Mouse (Mus musculus): ENCODE data around the gene Fam76a.

GRCm38 (mm10) chr4:132960313-132960712, 38.0 kb upstream of the Fam76a start:
- TF ChIP-seq POLR2A (IDR thresholded peaks at IDR 0.05; ENCODE audit: borderline replicate concordance, extremely low read depth, low read depth, low read length), result no peak
- TF ChIP-seq CTCF (IDR thresholded peaks at IDR 0.05; ENCODE audit: insufficient read depth, low read length), result no peak
